Mouse (Mus musculus) neutrophil, adult 83 days (primary cell): ENCODE data around the gene Rab23. TPM values are rescaled to one million over a fixed set of nuclear protein-coding genes. Genes with fewer than 3 reads are reported as not detected.

Experiments used
- total RNA-seq, 2 experiments: library from RNA; stranded (reverse); gene quantifications; one replicate each; pipeline ENCODE4 v1.2.4; 2023

Gene Rab23
- total RNA-seq: 10 to 100 TPM in 1 of 2 experiments, 1 to 10 TPM in 1; 6.0 to 11.7 TPM

GRCm38 (mm10) chr1:33719733-33720225 is at the start of gene Rab23:
Rab23 (plus strand) TSS chr1:33719887.

GRCm38 (mm10) chr1:33757491-33758041 is 37.9 kb downstream of the Rab23 start, which contains the start of gene Bag2:
Bag2 (minus strand) TSS chr1:33757795.

Other genes starting within 250 kb of the Rab23 start
- 10 to 100 TPM; 21.6 to 22.4 TPM for gene Prim2, start 50.1 kb upstream of the Rab23 start, total RNA-seq
- gene Bag2, start 37.9 kb downstream of the Rab23 start, total RNA-seq: 1 to 10 TPM; 3.6 to 5.0 TPM
- 10 to 100 TPM; 15.1 to 17.3 TPM for gene Zfp451, start 94.7 kb downstream of the Rab23 start, total RNA-seq
- under 1 TPM in 1 of 2 experiments, not detected in 1; 0.46 TPM for gene Bend6, start 187.9 kb downstream of the Rab23 start, total RNA-seq
- gene Dst, start 188.3 kb downstream of the Rab23 start, total RNA-seq: 1 to 10 TPM; 2.0 to 3.4 TPM